Mouse (Mus musculus) spleen, postnatal 36 days (tissue): ENCODE results near the gene Cttnbp2.
"Not testable (repeated sequence)": the region's sequence is repeated elsewhere in the genome, so short reads cannot be mapped to it uniquely, and the experiment has no call there.

Experiments used
- DNase-seq, 2 experiments: peaks; one replicate each; pipeline ENCODE4 v3.0.0; 2022; ENCODE audit warnings: low spot score in 2 of 2, mixed read lengths in 1 of 2

Gene Cttnbp2

DNA sequence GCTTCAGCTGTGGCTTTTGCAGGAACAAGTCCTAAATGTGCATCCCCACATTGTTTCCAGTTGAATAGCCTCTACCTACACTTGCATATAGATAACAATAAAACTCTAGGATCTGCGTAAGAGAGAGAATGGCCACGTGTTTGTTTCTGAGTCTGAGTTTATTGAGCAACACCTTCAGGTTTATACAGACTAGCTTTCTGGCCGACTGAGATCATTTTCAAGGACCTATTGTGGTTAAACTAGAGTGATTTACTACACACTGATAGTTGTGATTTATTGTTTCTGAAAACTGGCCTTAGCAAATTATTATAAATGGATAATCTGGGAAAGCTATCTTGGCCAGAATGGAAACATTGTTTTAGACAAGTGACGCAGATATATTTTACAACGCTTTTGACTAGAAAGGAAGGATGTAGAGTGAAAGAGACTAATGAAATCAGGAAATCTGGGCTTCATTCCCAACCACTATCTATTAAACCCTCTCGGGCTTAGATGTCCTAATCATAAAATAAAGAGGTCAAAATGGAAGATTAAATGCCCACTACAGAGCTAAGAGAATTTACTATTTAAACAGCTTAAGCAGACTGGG lies 96.7 kb downstream of the Cttnbp2 start:
- DNase-seq, result no peak

DNA sequence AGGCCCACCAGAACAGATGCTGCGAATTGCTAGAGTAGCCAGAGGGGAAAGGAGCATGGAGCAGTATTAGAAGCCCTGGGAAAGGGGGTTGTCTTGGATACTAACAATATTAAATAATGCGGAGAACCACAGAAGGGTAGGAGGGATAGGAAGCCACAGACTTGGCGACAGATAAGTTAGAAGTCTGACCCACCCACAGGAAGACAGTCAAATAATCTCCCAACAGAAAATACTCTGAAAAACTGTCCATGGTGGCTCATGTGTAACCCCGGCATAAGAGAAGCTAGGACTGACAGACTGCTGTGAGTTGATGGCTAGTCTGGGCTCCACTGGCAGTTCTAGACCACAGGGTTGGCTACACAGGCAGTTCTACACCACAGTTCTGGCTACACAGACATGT lies 98.7 kb downstream of the Cttnbp2 start:
- DNase-seq, result no peak

GRCm38 (mm10) chr6:18411505-18412225 lies 103.0 kb downstream of the Cttnbp2 start:
- DNase-seq, result no peak

GRCm38 (mm10) chr6:18408445-18408844 lies 106.2 kb downstream of the Cttnbp2 start:
- DNase-seq, result no peak

- DNase-seq, result no peak
Measured at GRCm38 (mm10) chr6:18401066-18401674, 113.5 kb downstream of the Cttnbp2 start.

- DNase-seq, result no peak
Measured at GRCm38 (mm10) chr6:18381380-18381779, 133.3 kb downstream of the Cttnbp2 start.

DNA sequence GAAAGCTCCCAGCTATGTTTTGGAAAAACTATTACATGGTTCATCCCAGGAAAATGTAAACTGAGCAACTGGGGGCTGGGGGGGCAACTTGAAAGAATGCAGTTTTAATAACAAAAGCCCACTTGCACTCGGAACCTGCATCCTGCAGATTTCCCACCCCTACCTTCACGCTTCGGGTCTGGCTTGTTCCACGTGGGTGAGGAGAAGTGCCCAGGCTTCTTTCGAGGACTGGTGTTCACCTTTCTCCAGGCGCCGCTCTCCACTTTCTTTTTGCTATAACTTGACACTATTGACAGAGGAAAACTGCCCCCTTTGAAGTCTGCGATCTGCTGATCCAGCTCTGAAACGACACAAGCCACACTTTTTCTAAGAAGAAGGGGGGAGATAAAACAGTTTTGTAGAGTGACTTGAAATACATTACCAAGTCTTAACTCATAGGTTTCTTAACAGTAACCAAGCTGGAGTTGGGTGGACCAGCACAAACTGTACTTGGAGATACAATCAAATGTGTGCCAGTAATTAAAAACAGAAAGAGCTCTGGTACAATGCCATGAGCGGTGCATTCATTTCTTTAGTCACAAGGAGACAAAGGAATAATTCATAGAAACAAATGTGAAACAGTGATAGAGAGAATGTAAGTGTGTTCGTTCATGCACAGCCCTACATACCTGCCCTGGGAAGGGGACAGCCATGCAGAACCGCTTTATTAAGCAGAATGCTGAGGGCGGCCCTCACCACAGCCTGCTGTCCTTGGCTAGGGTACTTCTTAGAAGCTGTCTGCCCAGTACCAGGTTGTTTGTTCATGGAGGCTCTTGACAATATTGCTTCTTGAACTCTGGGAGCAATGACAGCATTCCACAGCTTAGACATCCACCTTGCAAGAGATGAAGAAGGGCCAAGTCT lies 134.1 kb downstream of the Cttnbp2 start:
- no peak for DNase-seq

GRCm38 (mm10) chr6:18377755-18378154 lies 136.9 kb downstream of the Cttnbp2 start:
- not testable (repeated sequence) for DNase-seq

GRCm38 (mm10) chr6:18374744-18375143 lies 139.9 kb downstream of the Cttnbp2 start:
- DNase-seq, result no peak

- DNase-seq, result no peak
Measured at GRCm38 (mm10) chr6:18373652-18374051, 141.0 kb downstream of the Cttnbp2 start.

DNA sequence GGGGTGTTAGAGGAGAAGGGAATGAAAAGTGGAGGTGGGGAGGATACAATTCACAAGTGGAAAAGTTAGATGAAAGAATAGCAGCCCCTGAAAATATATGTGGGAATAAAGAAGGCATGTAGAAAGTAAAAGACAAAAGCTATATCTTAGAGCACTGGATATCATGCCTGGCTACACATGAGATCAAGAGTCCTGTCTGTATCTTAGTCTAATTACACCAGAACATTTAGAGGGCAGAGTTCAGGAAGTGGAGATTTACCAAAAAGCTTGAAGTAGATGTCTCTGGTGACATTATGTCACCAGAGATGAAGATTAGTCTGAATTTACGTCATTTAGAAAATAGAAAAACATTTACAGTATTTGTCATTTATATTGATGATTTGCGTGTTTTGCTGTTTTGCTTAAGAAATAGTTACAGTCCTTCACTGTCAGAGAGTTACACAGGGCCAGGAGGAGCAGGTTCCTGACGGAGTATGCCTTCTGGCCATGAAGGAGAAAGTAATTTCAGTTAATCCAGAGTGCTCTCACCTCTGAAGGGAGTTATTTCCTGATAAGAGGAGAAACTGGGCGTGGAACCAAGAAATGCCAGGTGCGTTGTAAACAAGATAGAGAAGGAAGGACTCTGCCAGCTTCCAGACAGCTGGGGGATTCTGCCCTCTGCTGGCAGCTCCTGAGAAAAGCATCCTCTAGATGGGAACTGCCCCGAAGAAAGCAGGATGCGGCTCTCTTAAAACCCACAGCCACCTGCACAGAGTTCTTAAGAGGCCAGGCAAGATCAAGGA lies 142.0 kb downstream of the Cttnbp2 start:
- DNase-seq, result peak; percentile 3 to 29

DNA sequence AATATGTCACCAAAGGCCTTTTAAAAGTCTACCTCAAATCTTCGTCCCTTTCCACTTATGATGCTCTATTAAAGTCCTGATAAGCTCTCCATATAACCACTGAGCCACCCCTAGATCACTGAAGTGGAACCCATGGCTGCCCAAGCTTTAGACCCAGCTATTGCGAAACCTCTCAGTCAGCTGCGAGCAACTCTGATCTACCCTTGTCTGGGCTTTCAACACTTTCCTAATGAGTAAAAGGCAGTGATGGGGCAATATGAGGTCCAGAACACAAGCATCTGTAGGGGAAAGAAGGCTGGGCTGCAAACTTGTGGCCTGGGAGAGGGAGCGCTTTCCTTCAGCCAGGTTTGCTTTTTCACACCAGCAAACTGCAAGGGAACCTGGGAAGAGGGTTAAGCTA lies 144.9 kb downstream of the Cttnbp2 start:
- DNase-seq, result no peak

DNA sequence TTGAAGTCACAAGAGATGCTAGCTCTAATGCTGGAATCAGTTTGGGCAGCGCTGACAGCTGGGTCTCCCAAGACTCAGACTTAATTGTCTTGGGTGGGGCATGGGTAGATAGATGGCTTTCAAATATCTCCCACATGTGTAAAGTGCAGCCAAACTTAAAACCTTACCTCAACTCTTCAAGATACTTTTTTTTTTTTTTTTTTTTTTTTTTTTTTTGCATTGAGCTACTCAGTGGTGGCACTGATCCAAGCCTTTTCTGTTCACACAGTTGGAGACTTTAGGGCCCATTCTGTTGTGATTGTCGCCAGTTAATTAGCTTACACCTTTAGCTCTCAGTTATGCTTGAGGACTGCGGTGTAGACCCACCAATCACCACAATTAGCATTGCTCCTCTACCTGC lies 145.6 kb downstream of the Cttnbp2 start:
- DNase-seq, result no peak

DNA sequence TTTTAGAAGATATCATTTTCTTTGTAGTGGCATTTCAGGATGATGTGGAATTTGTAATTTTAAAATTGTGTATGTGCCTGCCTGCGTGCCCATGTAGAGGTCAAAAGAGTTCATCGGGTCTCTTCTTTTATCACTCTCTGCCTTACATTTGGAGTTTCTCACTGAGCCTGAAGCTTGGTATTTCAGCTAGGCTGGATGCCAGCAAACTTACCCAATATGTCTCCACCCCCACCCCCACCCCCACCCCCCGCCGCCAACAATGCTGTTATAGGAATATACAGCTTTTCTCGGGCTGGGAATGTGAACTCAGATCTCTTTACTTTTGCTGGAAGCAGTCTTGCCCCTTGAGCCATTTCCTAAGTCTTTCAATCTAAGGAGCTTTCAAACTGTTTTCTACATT lies 152.4 kb downstream of the Cttnbp2 start:
- DNase-seq, result no peak

- no peak for DNase-seq
Measured at GRCm38 (mm10) chr6:18360955-18361354, 153.7 kb downstream of the Cttnbp2 start.

GRCm38 (mm10) chr6:18360154-18360553 lies 154.5 kb downstream of the Cttnbp2 start:
- no peak for DNase-seq

- no peak for DNase-seq
Measured at GRCm38 (mm10) chr6:18349153-18349858, 165.3 kb downstream of the Cttnbp2 start.

GRCm38 (mm10) chr6:18344272-18344671 lies 170.4 kb downstream of the Cttnbp2 start:
- no peak for DNase-seq

DNA sequence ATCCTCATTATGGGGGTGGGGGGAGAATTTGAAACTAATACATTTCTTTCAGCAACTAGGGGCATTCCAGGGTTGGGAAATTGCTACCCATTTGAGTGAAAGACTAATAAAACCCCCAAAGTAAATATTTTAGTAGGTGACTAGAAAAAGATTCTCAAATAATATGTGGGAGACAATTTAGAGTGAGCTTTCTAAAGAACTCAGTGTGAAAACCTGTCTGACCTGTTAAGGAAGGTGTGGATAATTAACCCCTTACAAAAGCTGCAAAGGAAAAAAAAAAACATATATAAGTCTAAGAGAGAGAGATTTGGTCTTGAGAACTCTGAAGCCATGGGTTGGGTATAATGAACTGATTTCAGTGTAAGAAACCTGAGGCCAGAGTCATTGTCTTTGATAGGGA lies 176.3 kb downstream of the Cttnbp2 start:
- no peak for DNase-seq

- DNase-seq, result no peak
Measured at GRCm38 (mm10) chr6:18335393-18335792, 179.2 kb downstream of the Cttnbp2 start.

GRCm38 (mm10) chr6:18322950-18323349 lies 191.7 kb downstream of the Cttnbp2 start:
- no peak for DNase-seq
